7 mouse cellular contexts compared by ENCODE assay signal in genomic region chr9:14500916-14501424, GRCm38 (mm10). TPM values are rescaled to one million over a fixed set of nuclear protein-coding genes. Genes with fewer than 3 reads are reported as not detected.
DNase-seq lines count a peak whose midpoint lies in the region; ATAC-seq lines count a peak whose summit lies in the region.

No protein-coding gene starts in this region.

- DNase-seq in lung, postnatal 36 days: no peak
- no peak for DNase-seq in limb, embryonic 10.5 days (ENCODE audit: low spot score)
- DNase-seq in left cerebral cortex, postnatal 25 days (ENCODE audit: low spot score in 2 of 2): no peak
- DNase-seq in ovary, postnatal 10 days (ENCODE audit: low spot score): no peak

- peaks cover 29% of the 10 kb centered on the region for H3K36me3 ChIP-seq in lung, embryonic 16.5 days (ENCODE audit: control insufficient read depth, insufficient read depth, low read length)
- H3K36me3 ChIP-seq in embryonic facial prominence, embryonic 12.5 days: peaks cover 38% of the 10 kb centered on the region
- H3K36me3 ChIP-seq in limb, embryonic 10.5 days: peaks cover 39% of the 10 kb centered on the region
- H3K36me3 ChIP-seq in stomach, embryonic 14.5 days (ENCODE audit: control insufficient read depth, insufficient read depth, low read length): peaks cover 36% of the 10 kb centered on the region

- no peaks in the 10 kb centered on the region for H3K27me3 ChIP-seq in lung, embryonic 16.5 days (ENCODE audit: control insufficient read depth, insufficient read depth, low read depth, low read length)
- no peaks in the 10 kb centered on the region for H3K27me3 ChIP-seq in embryonic facial prominence, embryonic 12.5 days
- no peaks in the 10 kb centered on the region for H3K27me3 ChIP-seq in limb, embryonic 10.5 days (ENCODE audit: low read depth, poor library complexity, severe bottlenecking)
- H3K27me3 ChIP-seq in stomach, embryonic 14.5 days (ENCODE audit: control insufficient read depth, insufficient read depth, low read length): no peaks in the 10 kb centered on the region

- H3K4me2 ChIP-seq in lung, embryonic 16.5 days (ENCODE audit: low read depth, low read length): peak overlapping the region; percentile 69
- peak overlapping the region; percentile 72 for H3K4me2 ChIP-seq in embryonic facial prominence, embryonic 12.5 days (replicated peaks)
- peak overlapping the region; percentile 73 for H3K4me2 ChIP-seq in stomach, embryonic 14.5 days (replicated peaks; ENCODE audit: low read depth, low read length)

- H3K9ac ChIP-seq in lung, embryonic 16.5 days (ENCODE audit: low read length): peak overlapping the region; percentile 92
- peak overlapping the region; percentile 67 for H3K9ac ChIP-seq in embryonic facial prominence, embryonic 12.5 days
- peak overlapping the region; percentile 76 for H3K9ac ChIP-seq in stomach, embryonic 14.5 days (replicated peaks; ENCODE audit: low read depth, low read length)

- 2% methylated on average over 10 of the region's 10 CpGs for WGBS in lung, embryonic 16.5 days
- 4% methylated on average over 10 of the region's 10 CpGs for WGBS in embryonic facial prominence, embryonic 12.5 days
- 5% methylated on average over 10 of the region's 10 CpGs for WGBS in limb, embryonic 10.5 days
- WGBS in stomach, embryonic 14.5 days: 3% methylated on average over 10 of the region's 10 CpGs

- peak overlapping the region; percentile 55 for H3K27ac ChIP-seq in lung, embryonic 16.5 days (ENCODE audit: low read length)
- peak overlapping the region; percentile 78 for H3K27ac ChIP-seq in embryonic facial prominence, embryonic 12.5 days
- peak overlapping the region; percentile 86 for H3K27ac ChIP-seq in limb, embryonic 10.5 days
- no peak overlapping the region; the same call in 1 of the 2 replicates for H3K27ac ChIP-seq in stomach, embryonic 14.5 days (ENCODE audit: low read length)

- ATAC-seq in lung, embryonic 16.5 days (ENCODE audit: low read depth): no peak
- ATAC-seq in embryonic facial prominence, embryonic 12.5 days (ENCODE audit: insufficient number of reproducible peaks, insufficient read depth, low FRiP score, low TSS enrichment): no peak
- ATAC-seq in stomach, embryonic 14.5 days (ENCODE audit: insufficient number of reproducible peaks, insufficient read depth, low FRiP score, low read depth): no peak

- peak overlapping the region; percentile 94 for H3K4me3 ChIP-seq in lung, embryonic 16.5 days (ENCODE audit: low read length)
- H3K4me3 ChIP-seq in embryonic facial prominence, embryonic 12.5 days: peak overlapping the region; percentile 82
- H3K4me3 ChIP-seq in limb, embryonic 10.5 days: peak overlapping the region; percentile 74
- peak overlapping the region; percentile 76 for H3K4me3 ChIP-seq in stomach, embryonic 14.5 days (ENCODE audit: low read depth, low read length)

- no peaks in the 10 kb centered on the region for H3K9me3 ChIP-seq in lung, embryonic 16.5 days (ENCODE audit: control insufficient read depth, low read length)
- no peaks in the 10 kb centered on the region for H3K9me3 ChIP-seq in embryonic facial prominence, embryonic 12.5 days
- H3K9me3 ChIP-seq in limb, embryonic 10.5 days (replicated peaks): no peaks in the 10 kb centered on the region
- H3K9me3 ChIP-seq in stomach, embryonic 14.5 days (ENCODE audit: control insufficient read depth, low read depth, low read length): no peaks in the 10 kb centered on the region

- intact Hi-C loops in left cerebral cortex, postnatal 25 days (cut with DNase I): loop anchor here (2.0 to 5.0 kb wide), 2 partner anchors 120 to 654 kb away; partner anchors contain the start of gene Endod1

- H3K4me1 ChIP-seq in lung, embryonic 16.5 days (replicated peaks; ENCODE audit: control insufficient read depth, insufficient read depth, low read length): peaks cover 9% of the 10 kb centered on the region
- H3K4me1 ChIP-seq in embryonic facial prominence, embryonic 12.5 days: 0 out of 2 replicates have a peak, but pooled peaks cover 2% of the 10 kb centered on the region
- H3K4me1 ChIP-seq in limb, embryonic 10.5 days: peaks cover 9% of the 10 kb centered on the region
- H3K4me1 ChIP-seq in stomach, embryonic 14.5 days (ENCODE audit: control insufficient read depth, insufficient read depth, low read length): no peaks in the 10 kb centered on the region

RNA-seq across cellular contexts. Expression of gene Cwc15, which starts 0.6 kb away (rescaled TPM):
- 147 and 158 TPM in 2 replicates for polyA plus RNA-seq in lung, embryonic 16.5 days (2015; fragmentation: Nextera tagmentation; extraction: Ambion mirVana)
- polyA plus RNA-seq in embryonic facial prominence, embryonic 12.5 days (2016; fragmentation: Nextera tagmentation; extraction: Ambion mirVana): 176 and 177 TPM in 2 replicates
- polyA plus RNA-seq in limb, embryonic 10.5 days (2016; fragmentation: Nextera tagmentation; extraction: Ambion mirVana): 179 and 185 TPM in 2 replicates
- polyA plus RNA-seq in stomach, embryonic 14.5 days (2014; fragmentation: Nextera tagmentation; extraction: Ambion mirVana): 146 and 154 TPM in 2 replicates
- total RNA-seq in left cerebral cortex, postnatal 25 days (2021): 10 to 100 TPM; 86.3 to 89.3 TPM

RNA-seq across cellular contexts. Expression of gene Kdm4d, which starts 0.7 kb away (rescaled TPM):
- polyA plus RNA-seq in lung, embryonic 16.5 days (2015; fragmentation: Nextera tagmentation; extraction: Ambion mirVana): 0.25 and 0.30 TPM in 2 replicates
- polyA plus RNA-seq in embryonic facial prominence, embryonic 12.5 days (2016; fragmentation: Nextera tagmentation; extraction: Ambion mirVana): 0.26 and 0.46 TPM in 2 replicates
- 0.09 and 0.28 TPM in 2 replicates for polyA plus RNA-seq in limb, embryonic 10.5 days (2016; fragmentation: Nextera tagmentation; extraction: Ambion mirVana)
- 0.38 and 0.48 TPM in 2 replicates for polyA plus RNA-seq in stomach, embryonic 14.5 days (2014; fragmentation: Nextera tagmentation; extraction: Ambion mirVana)
- 1 to 10 TPM; 1.5 to 1.9 TPM for total RNA-seq in left cerebral cortex, postnatal 25 days (2021)
